7 mouse cellular contexts compared by ENCODE assay signal in the genomic region with DNA sequence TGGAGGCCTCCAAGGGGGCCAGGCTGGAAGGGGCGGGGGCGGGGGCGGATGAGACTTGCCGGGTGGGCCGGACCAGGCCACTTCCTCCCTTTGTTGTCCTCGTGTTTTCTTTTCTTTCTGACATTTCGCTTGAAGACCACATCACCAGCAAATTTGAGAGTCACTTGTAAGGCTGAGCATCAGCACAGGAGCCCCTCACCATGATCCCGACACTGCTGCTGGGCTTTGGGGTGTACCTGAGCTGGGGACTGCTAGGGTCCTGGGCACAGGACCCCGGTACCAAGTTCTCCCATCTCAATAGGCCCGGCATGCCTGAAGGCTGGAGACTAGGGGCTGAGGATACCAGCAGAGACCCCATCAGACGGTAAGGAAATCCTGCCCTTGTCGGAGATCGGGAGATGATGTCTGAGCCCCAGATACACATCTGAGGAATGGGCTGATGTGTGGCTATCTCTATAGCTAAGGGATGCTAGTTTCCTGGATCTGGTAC. TPM values are rescaled to one million over a fixed set of nuclear protein-coding genes. Genes with fewer than 3 reads are reported as not detected.
A peak's percentile ranks its signal among the peaks of the same experiment; 100 is the strongest.
DNase-seq lines count a peak whose midpoint lies in the region; ATAC-seq and TF ChIP-seq lines count a peak whose summit lies in the region.

Gene Mmrn2, plus strand, starts transcription at position 51 of the 490 bp plus-strand sequence.

- H3K4me2 ChIP-seq in midbrain, embryonic 14.5 days (ENCODE audit: low read length) = no peak within 1 kb of the TSS
- no peak within 1 kb of the TSS for H3K4me2 ChIP-seq in midbrain, embryonic 11.5 days
- peak within 1 kb of the TSS; percentile 33 for H3K4me2 ChIP-seq in hindbrain, embryonic 15.5 days
- H3K4me2 ChIP-seq in stomach, postnatal 0 days (replicated peaks; ENCODE audit: low read depth) = 0 out of 2 replicates have a peak within 1 kb of the TSS, but pooled peaks have one; percentile 8

- no peaks in the 10 kb centered on the region for H3K36me3 ChIP-seq in midbrain, embryonic 14.5 days (ENCODE audit: control insufficient read depth, insufficient read depth, low read length)
- no peaks in the 10 kb centered on the region for H3K36me3 ChIP-seq in midbrain, embryonic 11.5 days (ENCODE audit: control insufficient read depth, insufficient read depth, low read length)
- no peaks in the 10 kb centered on the region for H3K36me3 ChIP-seq in hindbrain, embryonic 15.5 days
- H3K36me3 ChIP-seq in stomach, postnatal 0 days (ENCODE audit: control insufficient read depth, insufficient read depth, low read length) = no peaks in the 10 kb centered on the region

- no peak for ATAC-seq in midbrain, embryonic 14.5 days (ENCODE audit: low FRiP score, low TSS enrichment)
- no peak for ATAC-seq in midbrain, embryonic 11.5 days (ENCODE audit: low FRiP score)
- ATAC-seq in hindbrain, embryonic 15.5 days (ENCODE audit: low FRiP score, low read depth) = no peak
- ATAC-seq in stomach, postnatal 0 days (ENCODE audit: low FRiP score, low TSS enrichment) = no peak
- no peak for ATAC-seq in frontal cortex, adult (ENCODE audit: low TSS enrichment)

- H3K27me3 ChIP-seq in midbrain, embryonic 14.5 days (ENCODE audit: control insufficient read depth, insufficient read depth, low read length) = no peaks in the 10 kb centered on the region
- no peaks in the 10 kb centered on the region for H3K27me3 ChIP-seq in midbrain, embryonic 11.5 days (ENCODE audit: control insufficient read depth, insufficient read depth, low read length)
- H3K27me3 ChIP-seq in hindbrain, embryonic 15.5 days = no peaks in the 10 kb centered on the region
- H3K27me3 ChIP-seq in stomach, postnatal 0 days (ENCODE audit: control insufficient read depth, insufficient read depth, low read length) = no peaks in the 10 kb centered on the region

- 0 out of 2 replicates have a peak within 1 kb of the TSS, but pooled peaks have one; percentile 2 for H3K27ac ChIP-seq in midbrain, embryonic 14.5 days (replicated peaks; ENCODE audit: low read depth, low read length)
- no peak within 1 kb of the TSS for H3K27ac ChIP-seq in midbrain, embryonic 11.5 days (ENCODE audit: low read depth, low read length)
- no peak within 1 kb of the TSS; the same call in 1 of the 2 replicates for H3K27ac ChIP-seq in hindbrain, embryonic 15.5 days (replicated peaks)
- no peak within 1 kb of the TSS for H3K27ac ChIP-seq in stomach, postnatal 0 days (replicated peaks)

- H3K9me3 ChIP-seq in midbrain, embryonic 14.5 days (ENCODE audit: control insufficient read depth, low read length) = no peaks in the 10 kb centered on the region
- no peaks in the 10 kb centered on the region for H3K9me3 ChIP-seq in midbrain, embryonic 11.5 days (ENCODE audit: control insufficient read depth, low read length)
- no peaks in the 10 kb centered on the region for H3K9me3 ChIP-seq in hindbrain, embryonic 15.5 days
- no peaks in the 10 kb centered on the region for H3K9me3 ChIP-seq in stomach, postnatal 0 days (ENCODE audit: control insufficient read depth, low read length)

- DNase-seq in midbrain, embryonic 14.5 days = no peak
- no peak for DNase-seq in midbrain, embryonic 11.5 days (ENCODE audit: low spot score, missing footprints)
- DNase-seq in gonadal fat pad, adult 2 months (ENCODE audit: low read depth) = no peak
- DNase-seq in stomach, postnatal 0 days (ENCODE audit: low spot score) = no peak
- DNase-seq in frontal cortex, postnatal 10 days (ENCODE audit: low spot score in 2 of 2) = no peak

- no peak for TF ChIP-seq EP300 in stomach, postnatal 0 days (optimal IDR thresholded peaks at IDR 0.05)

- WGBS in midbrain, embryonic 14.5 days = 84% methylated on average over 13 of the region's 13 CpGs
- WGBS in midbrain, embryonic 11.5 days = 81% methylated on average over 13 of the region's 13 CpGs
- 76% methylated on average over 13 of the region's 13 CpGs for WGBS in hindbrain, embryonic 15.5 days
- 74% methylated on average over 13 of the region's 13 CpGs for WGBS in stomach, postnatal 0 days

- no peak within 1 kb of the TSS for H3K4me3 ChIP-seq in midbrain, embryonic 14.5 days (replicated peaks; ENCODE audit: low read depth, low read length)
- H3K4me3 ChIP-seq in midbrain, embryonic 11.5 days (ENCODE audit: low read depth, low read length) = no peak within 1 kb of the TSS
- 0 out of 2 replicates have a peak within 1 kb of the TSS, but pooled peaks have one; percentile 1 for H3K4me3 ChIP-seq in hindbrain, embryonic 15.5 days
- 0 out of 2 replicates have a peak within 1 kb of the TSS, but pooled peaks have one; percentile 2 for H3K4me3 ChIP-seq in stomach, postnatal 0 days (ENCODE audit: low read depth, low read length)

- TF ChIP-seq CTCF in stomach, postnatal 0 days (IDR thresholded peaks at IDR 0.05; ENCODE audit: low read depth) = no peak

- H3K9ac ChIP-seq in midbrain, embryonic 14.5 days (replicated peaks; ENCODE audit: low read length) = 0 out of 2 replicates have a peak within 1 kb of the TSS, but pooled peaks have one; percentile 2
- H3K9ac ChIP-seq in midbrain, embryonic 11.5 days (ENCODE audit: low read length) = no peak within 1 kb of the TSS
- no peak within 1 kb of the TSS for H3K9ac ChIP-seq in hindbrain, embryonic 15.5 days
- no peak within 1 kb of the TSS for H3K9ac ChIP-seq in stomach, postnatal 0 days (ENCODE audit: low read length)

- H3K4me1 ChIP-seq in midbrain, embryonic 14.5 days (ENCODE audit: control insufficient read depth, insufficient read depth, low read length) = 0 out of 2 replicates have a peak, but pooled peaks cover 10% of the 10 kb centered on the region
- no peaks in the 10 kb centered on the region; the same call in none of the 2 replicates for H3K4me1 ChIP-seq in midbrain, embryonic 11.5 days (ENCODE audit: control insufficient read depth, insufficient read depth, low read length)
- H3K4me1 ChIP-seq in hindbrain, embryonic 15.5 days (replicated peaks) = peaks cover 17% of the 10 kb centered on the region
- H3K4me1 ChIP-seq in stomach, postnatal 0 days (replicated peaks; ENCODE audit: control insufficient read depth, insufficient read depth) = no peaks in the 10 kb centered on the region

RNA-seq across cellular contexts. Expression of gene Mmrn2, which starts in this region (rescaled TPM):
- 1.8 and 4.2 TPM in 2 replicates for polyA plus RNA-seq in midbrain, embryonic 14.5 days (2014; fragmentation: Nextera tagmentation; extraction: Ambion mirVana)
- polyA plus RNA-seq in midbrain, embryonic 11.5 days (2014; fragmentation: Nextera tagmentation; extraction: Ambion mirVana) = 4.7 and 5.3 TPM in 2 replicates
- polyA plus RNA-seq in gonadal fat pad, adult 2 months (2012; rRNA removed) = 18.7 and 21.0 TPM in 2 replicates
- 4.1 and 5.3 TPM in 2 replicates for polyA plus RNA-seq in hindbrain, embryonic 15.5 days (2015; fragmentation: Nextera tagmentation; extraction: Ambion mirVana)
- polyA plus RNA-seq in stomach, postnatal 0 days (2015; fragmentation: Nextera tagmentation; extraction: Ambion mirVana) = 4.1 TPM in 2 replicates

Comparison
In these comparisons a context has a peak if more than half of its experiments do, and no peak if none do; other contexts are left out.
1. H3K4me2 ChIP-seq: peak in hindbrain, embryonic 15.5 days (single experiment) and stomach, postnatal 0 days (single experiment); none in midbrain, embryonic 14.5 days (single experiment) and midbrain, embryonic 11.5 days (single experiment).
2. H3K4me3 ChIP-seq: peak in hindbrain, embryonic 15.5 days (single experiment) and stomach, postnatal 0 days (single experiment); none in midbrain, embryonic 14.5 days (single experiment) and midbrain, embryonic 11.5 days (single experiment).